Mouse (Mus musculus) right cerebral cortex, postnatal 4 days (tissue): ENCODE measurements around the gene Ccl26.

ENCODE experiments used
- DNase-seq: peaks from one replicate; pipeline ENCODE4 v3.0.0-alpha.2; 2022

Ccl26 gene

DNA sequence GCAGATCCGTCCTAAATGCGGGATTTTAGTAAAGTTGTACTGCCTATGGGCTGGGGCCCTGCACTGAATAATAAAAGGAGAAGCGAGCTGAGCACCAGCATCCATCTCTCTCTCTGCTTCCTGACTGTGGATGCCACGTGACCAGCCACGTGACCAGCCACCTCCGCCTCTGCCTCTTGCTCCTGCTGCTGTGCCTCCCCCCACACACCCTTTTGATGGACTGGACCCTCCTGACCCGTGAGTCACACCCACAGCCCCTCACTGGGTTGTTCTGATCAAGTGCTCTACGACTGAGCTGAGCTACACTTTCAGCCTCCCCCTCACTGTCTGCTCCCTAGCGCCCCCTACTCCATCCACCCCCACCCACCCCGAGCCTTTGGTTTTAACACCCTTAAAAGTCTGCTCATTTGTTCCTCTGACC, 25.6 kb downstream of the Ccl26 start:
- DNase-seq: no peak

DNA sequence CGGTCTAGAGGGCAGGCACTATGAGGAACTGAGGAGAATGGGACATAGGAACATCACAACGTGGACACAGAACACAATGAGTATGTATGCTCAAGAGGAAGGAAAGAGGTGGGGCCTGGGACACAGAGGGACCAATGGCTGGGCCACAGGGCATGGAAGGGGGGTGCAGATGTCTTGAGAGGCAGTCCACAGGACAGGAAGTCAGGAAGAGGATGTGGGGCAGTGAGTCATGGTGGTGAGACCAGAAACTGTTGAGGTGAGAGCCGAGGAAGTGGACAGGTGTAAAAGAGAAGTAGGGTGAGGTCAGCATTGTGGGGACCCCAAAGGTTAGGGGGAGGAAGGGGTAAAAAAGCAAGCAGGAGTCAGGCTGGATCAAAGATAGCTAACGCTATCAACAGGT, 26.0 kb downstream of the Ccl26 start:
- DNase-seq: no peak

DNA sequence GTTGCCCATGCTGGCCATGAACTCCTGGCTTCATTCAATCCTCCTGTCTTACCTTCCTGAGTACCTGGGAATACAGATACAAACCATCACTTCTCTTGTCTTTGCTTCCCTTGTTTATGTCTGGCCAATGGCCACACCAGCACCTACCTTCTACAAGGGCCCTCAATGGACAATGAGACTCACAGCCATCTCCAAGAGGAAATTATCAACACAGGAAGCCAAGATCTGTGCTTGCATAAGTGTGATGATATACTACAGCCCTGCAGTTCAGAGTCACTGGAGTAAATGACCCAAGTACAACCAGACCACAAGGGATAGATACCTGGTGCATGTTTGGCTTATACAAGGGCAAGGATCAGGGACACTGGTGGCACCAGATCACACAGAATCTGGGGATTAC, 27.5 kb downstream of the Ccl26 start:
- DNase-seq: no peak

DNA sequence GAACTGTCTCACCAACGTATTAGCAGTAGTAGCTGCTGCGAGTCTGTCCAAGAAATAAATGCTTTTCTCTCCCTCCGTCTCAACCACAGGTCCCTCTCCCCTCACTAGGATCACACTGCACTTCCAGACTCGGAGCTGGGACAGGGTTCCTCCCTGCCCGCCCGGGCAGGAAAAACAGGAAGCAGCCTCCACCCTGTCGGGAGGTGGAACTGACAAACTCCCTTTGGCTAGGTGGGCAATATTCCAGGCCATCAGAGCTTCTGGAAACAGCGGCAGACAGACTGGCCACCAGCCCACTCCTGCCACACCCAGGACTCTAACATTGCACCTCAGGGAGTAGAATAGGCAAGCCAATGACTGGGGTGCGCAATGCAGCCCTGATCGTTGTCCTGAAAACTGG, 29.9 kb downstream of the Ccl26 start:
- DNase-seq: no peak

DNA sequence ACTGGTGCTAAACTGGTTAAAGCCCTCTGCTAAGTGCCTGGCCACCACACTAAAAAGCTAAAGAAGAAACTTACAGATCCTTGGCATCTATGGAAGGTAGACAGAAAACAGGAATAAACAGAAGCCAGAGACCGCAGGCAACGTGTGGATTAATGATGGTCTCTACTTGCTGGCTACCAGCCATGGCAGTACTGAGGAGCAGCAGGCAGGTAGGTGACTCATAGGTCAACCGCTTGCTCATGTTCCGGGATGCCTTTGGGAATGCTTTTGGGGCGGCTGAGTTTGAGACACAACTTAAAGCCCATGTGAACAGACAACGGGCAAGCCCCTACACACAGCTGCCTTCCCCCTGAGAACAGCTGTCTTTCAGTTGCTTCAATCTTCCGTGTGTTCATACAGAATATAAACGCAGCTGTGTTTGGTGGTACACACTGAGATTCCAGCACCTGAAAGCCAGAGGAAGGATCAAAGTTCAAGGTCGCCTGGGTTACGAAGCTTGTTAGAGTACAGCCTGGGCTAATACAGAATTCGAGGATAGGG, 32.0 kb downstream of the Ccl26 start:
- DNase-seq: no peak

DNA sequence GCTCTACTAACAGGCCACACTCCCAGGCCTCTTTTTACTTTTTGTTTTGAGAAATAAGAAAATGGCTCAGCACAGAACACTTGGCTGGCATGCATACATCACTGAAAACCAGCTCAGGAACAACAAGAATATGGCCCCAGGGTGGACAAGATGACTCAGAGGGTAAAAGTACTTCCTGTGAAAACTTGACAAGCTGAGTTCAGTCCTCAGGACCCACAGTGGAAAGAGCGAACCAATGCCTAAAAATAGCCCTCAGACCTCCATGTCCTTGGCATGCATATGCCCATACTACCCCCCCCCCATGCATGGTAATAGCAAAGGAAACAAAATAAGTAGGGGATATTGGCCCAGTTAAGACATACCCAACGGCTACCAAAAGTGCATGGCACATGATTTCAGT, 33.4 kb downstream of the Ccl26 start:
- no peak for DNase-seq

DNA sequence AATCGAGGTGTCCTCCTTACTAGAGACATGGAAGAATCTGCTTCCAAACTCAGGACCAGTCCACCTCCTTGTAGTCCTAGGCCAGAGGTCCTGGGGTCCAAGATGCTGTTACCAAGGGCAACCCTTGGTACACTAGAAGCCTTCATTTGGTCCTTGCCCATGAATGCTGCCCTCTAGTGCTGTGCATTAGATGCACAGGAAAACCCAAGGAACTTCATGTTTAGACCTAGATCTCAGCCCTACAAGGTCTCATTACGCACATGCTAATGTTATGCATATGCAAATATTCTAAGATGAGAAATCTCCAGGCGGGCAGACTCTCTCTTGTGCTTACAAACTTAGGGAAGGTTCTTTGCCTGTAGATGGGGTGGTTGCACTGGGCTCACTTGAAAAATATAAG, 34.1 kb downstream of the Ccl26 start:
- DNase-seq: no peak

DNA sequence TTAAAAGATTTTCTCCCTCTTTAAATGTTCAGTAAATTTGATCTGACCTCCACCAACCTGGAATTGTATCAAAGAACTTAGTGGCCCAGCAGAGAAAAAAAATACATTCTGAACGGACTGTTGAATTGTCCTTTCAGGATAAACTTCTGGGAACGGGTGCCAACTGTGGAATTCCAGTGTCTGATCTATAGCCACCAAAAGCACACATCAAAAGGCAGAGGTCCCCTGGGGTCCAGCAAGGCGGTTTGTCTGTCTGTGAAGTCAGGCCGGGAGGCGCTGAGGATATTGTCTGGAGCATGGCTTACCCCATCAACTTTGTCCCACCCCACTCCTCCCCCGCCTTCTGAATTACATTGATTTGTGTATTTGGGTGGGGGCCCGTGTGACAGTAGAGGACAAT, 35.4 kb downstream of the Ccl26 start:
- DNase-seq: no peak

DNA sequence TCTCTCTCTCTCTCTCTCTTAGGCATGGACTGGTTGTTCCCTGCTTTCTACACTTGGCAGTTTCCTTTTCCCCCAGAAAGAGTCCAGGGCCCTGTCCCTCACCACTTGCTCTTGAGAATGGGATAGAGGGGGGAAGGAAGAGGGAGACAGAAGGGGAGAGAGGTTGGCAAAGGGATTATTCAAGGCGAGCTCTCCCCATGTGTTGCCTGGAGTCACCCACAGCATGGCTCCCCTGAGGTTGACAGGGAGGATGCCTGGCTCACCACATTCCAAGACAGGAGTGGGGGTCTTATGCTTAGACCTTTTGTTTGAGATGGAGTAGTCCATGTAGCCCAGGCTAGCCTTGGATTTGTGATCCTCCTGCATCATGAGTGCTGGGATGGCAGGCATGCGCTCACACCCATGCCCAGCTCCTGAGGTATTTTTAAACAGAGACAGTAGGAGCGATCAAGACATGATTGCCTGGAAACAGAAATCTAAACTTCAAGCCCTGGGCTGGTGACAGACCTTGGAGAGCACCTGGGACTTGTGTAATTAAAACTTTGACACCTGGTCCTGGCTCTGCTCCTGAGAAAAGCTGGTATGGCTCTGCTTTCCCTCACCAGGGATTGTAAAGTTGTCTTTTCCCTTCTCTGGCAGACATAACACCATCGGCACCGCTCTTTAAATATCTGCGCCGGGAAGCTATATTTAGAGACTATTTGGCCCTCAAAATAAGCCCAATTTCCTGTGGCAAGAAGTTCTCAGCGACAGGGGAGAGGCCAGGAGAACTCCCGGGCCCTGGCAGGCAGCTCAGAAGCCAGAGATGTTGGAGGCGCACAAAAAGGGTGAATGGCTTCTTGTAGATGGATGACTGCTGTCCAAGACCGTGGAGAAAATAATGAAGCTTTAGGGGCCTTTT, 38.5 kb downstream of the Ccl26 start:
- no peak for DNase-seq

DNA sequence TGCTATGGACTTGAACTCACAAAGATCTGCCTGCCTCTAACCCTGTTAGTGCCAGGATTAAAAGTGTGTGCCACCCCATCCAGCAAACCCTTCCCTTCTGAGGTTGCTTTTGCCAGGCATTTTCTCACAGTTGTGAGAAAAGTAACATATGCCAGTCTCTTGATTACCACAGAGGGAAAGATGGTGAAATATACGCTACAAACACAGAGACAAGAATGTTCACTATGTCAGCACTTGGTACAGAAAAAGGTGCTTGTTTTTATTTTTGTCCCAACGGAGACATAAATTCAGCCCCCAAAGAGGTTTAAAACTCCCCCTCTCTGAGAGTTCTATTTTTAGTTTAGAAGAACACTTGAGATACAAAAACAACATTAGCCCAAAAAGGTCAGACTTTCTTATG, 39.3 kb downstream of the Ccl26 start:
- DNase-seq: no peak

DNA sequence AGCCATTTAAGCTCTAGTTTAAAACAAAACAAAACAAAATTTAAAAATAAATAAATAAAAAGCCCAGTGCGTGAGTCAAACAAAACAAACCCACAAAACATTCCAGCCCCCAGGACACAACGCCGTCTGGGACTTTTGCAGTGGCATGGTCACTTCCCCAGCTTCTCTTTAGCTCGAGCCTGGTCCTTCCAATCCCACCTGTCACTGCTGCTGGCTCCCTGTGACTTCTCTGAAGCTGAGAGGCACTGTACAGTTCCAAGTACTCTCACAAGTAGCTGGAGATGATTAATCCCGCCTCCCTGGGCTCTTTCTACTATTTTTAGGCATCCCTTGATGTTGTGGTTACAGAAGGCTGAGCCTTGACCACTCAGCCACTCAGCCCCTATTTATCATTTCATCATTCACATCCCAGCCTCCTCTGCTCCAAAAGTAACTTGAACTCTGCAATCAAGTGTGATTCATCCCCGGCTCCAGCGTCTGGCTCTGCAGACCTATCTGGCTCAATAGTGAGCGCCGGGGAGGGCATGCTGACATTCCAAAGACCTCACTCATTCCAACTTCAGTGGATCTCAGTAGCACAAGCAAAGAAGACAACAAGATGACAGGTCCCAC, 41.2 kb downstream of the Ccl26 start:
- DNase-seq: no peak

DNA sequence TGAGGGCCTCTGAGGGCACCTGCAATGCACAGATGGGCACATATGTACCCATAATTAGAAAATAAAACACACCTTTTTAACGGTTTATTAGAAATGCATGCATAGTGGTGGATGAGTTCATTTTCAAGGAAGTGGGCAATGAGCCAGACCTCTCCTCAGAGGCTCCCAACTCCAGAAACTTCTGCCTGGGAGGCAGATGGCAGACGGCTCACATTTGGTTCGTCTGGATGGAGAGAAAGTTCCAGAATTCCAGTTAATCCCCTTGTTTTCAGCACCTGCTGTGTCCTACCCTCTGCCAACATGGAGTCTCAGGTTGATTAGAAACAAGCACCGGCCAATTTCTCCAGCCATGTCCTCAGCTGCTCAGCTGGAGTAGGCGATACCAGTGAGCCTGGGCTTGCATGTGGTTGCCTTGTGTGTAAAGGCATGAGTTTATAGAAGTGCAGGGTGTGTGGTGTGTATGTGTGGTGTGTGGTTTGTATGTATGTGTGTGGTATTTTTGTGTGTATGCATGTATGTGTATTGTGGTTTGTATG, 46.0 kb downstream of the Ccl26 start:
- DNase-seq: no peak

DNA sequence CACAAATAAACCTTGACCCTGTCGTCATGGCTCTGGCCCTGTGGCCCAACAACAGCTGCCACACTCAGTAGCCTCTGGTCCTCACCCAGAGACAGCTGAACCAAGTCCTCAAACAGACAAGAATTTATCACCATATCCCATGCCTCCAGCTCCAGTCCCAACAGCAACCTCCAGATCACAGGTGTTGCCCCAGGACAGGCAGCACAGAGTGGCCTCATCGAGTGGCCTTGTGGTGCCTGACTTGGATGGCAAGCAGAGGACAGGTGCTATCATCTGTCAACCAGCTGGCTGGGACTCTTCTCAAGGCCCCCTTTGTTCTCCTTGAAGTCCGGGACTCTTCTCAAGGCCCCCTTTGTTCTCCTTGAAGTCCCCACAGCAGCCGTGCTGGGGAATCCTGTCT, 50.2 kb downstream of the Ccl26 start:
- no peak for DNase-seq

DNA sequence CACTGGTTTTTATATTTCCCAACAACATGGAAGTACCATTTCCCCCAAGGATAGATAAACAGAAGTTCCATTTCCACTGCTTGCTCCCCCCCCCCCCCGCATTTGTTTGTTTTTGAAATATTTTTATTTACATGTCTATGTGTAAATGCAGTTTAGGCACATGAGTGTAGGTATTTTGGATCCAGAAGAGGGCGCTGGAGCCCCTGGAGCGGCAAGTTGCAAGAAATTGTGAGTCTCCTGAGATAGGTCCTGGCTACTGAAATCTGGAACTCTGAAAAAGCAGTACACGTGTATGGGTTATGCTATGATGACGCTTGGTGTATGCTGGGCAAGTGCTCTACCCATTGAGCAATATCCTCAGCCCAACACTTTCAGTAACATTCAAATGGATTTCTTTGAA, 52.3 kb downstream of the Ccl26 start:
- no peak for DNase-seq
